Mouse (Mus musculus) embryonic facial prominence, embryonic 15.5 days (tissue): ENCODE measurements around the gene Anks1b. TPM values are rescaled to one million over a fixed set of nuclear protein-coding genes. Genes with fewer than 3 reads are reported as not detected.

Experiments used
- ATAC-seq: fragments of 200-750 bp; cut with Nextera tagmentation; 2 replicates; pipeline ENCODE4 v1.8.0; 2017; ENCODE audit warnings: low read depth, moderate TSS enrichment; ENCODE audit not compliant: insufficient number of reproducible peaks, low FRiP score, low TSS enrichment
- H3K27ac ChIP-seq: fragments of 300-500 bp; sonication (generic); replicated peaks from 2 replicates; pipeline ENCODE4 v1.5.1; 2015; ENCODE audit warnings: mild to moderate bottlenecking, inconsistent platforms
- H3K27me3 ChIP-seq: fragments of 300-500 bp; sonication (generic); 2 replicates; pipeline ENCODE4 v1.6.1; 2015; ENCODE audit warnings: inconsistent platforms
- H3K36me3 ChIP-seq: fragments of 300-500 bp; sonication (generic); 2 replicates; pipeline ENCODE4 v1.6.1; 2015; ENCODE audit warnings: mild to moderate bottlenecking, inconsistent platforms
- H3K4me1 ChIP-seq: fragments of 300-500 bp; sonication (generic); 2 replicates; pipeline ENCODE4 v1.6.1; 2015; ENCODE audit warnings: inconsistent platforms
- H3K4me2 ChIP-seq: fragments of 300-500 bp; sonication (generic); replicated peaks from 2 replicates; pipeline ENCODE4 v1.6.1; 2015; ENCODE audit warnings: mild to moderate bottlenecking, inconsistent platforms
- H3K4me3 ChIP-seq: fragments of 300-500 bp; sonication (generic); replicated peaks from 2 replicates; pipeline ENCODE4 v1.5.1; 2015; ENCODE audit warnings: mild to moderate bottlenecking, inconsistent platforms
- H3K9ac ChIP-seq: fragments of 300-500 bp; sonication (generic); 2 replicates; pipeline ENCODE4 v1.6.1; 2015; ENCODE audit warnings: inconsistent platforms
- H3K9me3 ChIP-seq: fragments of 300-500 bp; sonication (generic); replicated peaks from 2 replicates; pipeline ENCODE4 v1.6.1; 2016; ENCODE audit warnings: inconsistent platforms
- WGBS: fragments of 180-500 bp; shearing (Covaris S2); methylation state at CpG from one replicate; pipeline ENCODE4 v1.1.7; 2015; 5-methylcytosine and 5-hydroxymethylcytosine counted together
- polyA plus RNA-seq: library from polyadenylated mRNA; unstranded; fragments of >200 nt; fragmentation: Nextera tagmentation; extraction: Ambion mirVana; gene quantifications from 2 replicates; pipeline ENCODE4 v1.2.1, GENCODE M21; 2015

Anks1b gene
- polyA plus RNA-seq, 1 experiment from 2014 or later, result 2.0 TPM

DNA sequence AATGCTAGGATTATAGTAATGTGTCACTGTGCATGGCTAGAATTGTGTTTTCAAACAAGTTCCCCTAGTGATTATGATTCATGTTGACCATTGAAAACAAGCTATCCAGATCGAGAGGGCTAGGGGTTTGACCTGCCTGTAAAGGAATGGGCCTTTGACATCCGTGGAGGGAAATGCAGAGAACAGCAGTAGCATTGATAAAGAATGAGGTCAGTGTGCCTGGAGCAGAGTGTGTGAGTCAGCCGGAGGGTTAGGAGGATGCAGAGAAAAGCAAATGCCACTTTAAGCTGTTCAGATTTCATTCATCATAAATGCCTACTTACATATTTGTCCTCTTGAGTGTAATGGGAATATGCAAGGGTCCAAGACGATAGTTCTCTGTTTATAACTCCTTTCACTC lies 195.3 kb downstream of the Anks1b start:
- 43% methylated on average over 4 of the region's 4 CpGs for WGBS
- ATAC-seq, result no peak
- H3K27ac ChIP-seq, result no peak overlapping the region

DNA sequence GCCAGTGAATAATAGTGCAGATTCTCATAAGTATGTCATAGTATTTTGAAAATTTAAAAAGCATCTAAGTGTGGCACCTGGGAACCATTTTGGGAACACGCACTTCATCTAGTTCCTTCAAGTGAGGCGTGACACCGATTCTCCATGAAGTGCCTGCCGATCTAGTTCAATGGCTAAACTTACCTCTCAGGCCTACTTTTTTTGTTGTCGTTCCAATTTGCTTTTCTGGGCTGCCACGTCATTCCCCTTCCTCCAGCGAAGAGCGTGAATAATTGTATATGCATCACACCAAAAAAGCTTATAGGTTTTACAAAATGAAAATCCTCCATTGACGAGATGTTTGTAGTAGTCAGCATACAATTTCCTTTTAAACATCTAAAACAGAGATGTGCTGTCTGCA lies 204.6 kb downstream of the Anks1b start:
- no peak overlapping the region for H3K9ac ChIP-seq
- H3K4me2 ChIP-seq, result no peak overlapping the region
- no peaks in the 10 kb centered on the region for H3K27me3 ChIP-seq
- H3K27ac ChIP-seq, result no peak overlapping the region
- H3K4me1 ChIP-seq, result no peaks in the 10 kb centered on the region
- no peak for ATAC-seq
- no peak overlapping the region for H3K4me3 ChIP-seq
- H3K36me3 ChIP-seq, result no peaks in the 10 kb centered on the region
- 79% methylated on average over 9 of the region's 9 CpGs for WGBS
- H3K9me3 ChIP-seq, result no peaks in the 10 kb centered on the region

More for the DNA sequence above, 195.3 kb downstream of the Anks1b start:
- Histone ChIP-seq H3K4me1 (no peaks in the 10 kb centered on the region), H3K36me3 (no peaks in the 10 kb centered on the region), H3K4me3 (no peak overlapping the region), H3K9ac (no peak overlapping the region), H3K9me3 (no peaks in the 10 kb centered on the region), H3K4me2 (no peak overlapping the region), H3K27me3 (no peaks in the 10 kb centered on the region)

- Histone ChIP-seq H3K36me3 (no peaks in the 10 kb centered on the region), H3K27me3 (no peaks in the 10 kb centered on the region), H3K9ac (no peak overlapping the region), H3K4me2 (no peak overlapping the region), H3K4me1 (no peaks in the 10 kb centered on the region), H3K27ac (no peak overlapping the region), H3K9me3 (no peaks in the 10 kb centered on the region), H3K4me3 (no peak overlapping the region)
- 47% methylated on average over 3 of the region's 3 CpGs for WGBS
- ATAC-seq, result no peak
Observed at GRCm38 (mm10) chr10:90081151-90081550, 207.8 kb downstream of the Anks1b start.

- no peaks in the 10 kb centered on the region for H3K36me3 ChIP-seq
- H3K4me1 ChIP-seq, result no peaks in the 10 kb centered on the region
- H3K4me2 ChIP-seq, result no peak overlapping the region
- H3K27ac ChIP-seq, result no peak overlapping the region
- H3K4me3 ChIP-seq, result no peak overlapping the region
- H3K9ac ChIP-seq, result no peak overlapping the region
- no peak for ATAC-seq
- H3K9me3 ChIP-seq, result no peaks in the 10 kb centered on the region
- 12% methylated on average over 7 of the region's 7 CpGs for WGBS
- H3K27me3 ChIP-seq, result no peaks in the 10 kb centered on the region
Observed at GRCm38 (mm10) chr10:90081630-90082029, 208.3 kb downstream of the Anks1b start.

- H3K9ac ChIP-seq, result no peak overlapping the region
- no peak for ATAC-seq
- no peak overlapping the region for H3K4me2 ChIP-seq
- H3K36me3 ChIP-seq, result no peaks in the 10 kb centered on the region
- no peak overlapping the region for H3K27ac ChIP-seq
- no peaks in the 10 kb centered on the region for H3K4me1 ChIP-seq
- H3K4me3 ChIP-seq, result no peak overlapping the region
- 78% methylated on average over 6 of the region's 6 CpGs for WGBS
- no peaks in the 10 kb centered on the region for H3K27me3 ChIP-seq
- H3K9me3 ChIP-seq, result no peaks in the 10 kb centered on the region
Observed at GRCm38 (mm10) chr10:90093877-90094276, 220.6 kb downstream of the Anks1b start.

- H3K9me3 ChIP-seq, result no peaks in the 10 kb centered on the region
- H3K36me3 ChIP-seq, result no peaks in the 10 kb centered on the region
- H3K9ac ChIP-seq, result no peak overlapping the region
- ATAC-seq, result no peak
- no peak overlapping the region for H3K4me3 ChIP-seq
- H3K4me2 ChIP-seq, result no peak overlapping the region
- no peaks in the 10 kb centered on the region for H3K4me1 ChIP-seq
- WGBS, result 53% methylated on average over 5 of the region's 5 CpGs
- H3K27ac ChIP-seq, result no peak overlapping the region
- no peaks in the 10 kb centered on the region for H3K27me3 ChIP-seq
Observed at GRCm38 (mm10) chr10:90112662-90113061, 239.4 kb downstream of the Anks1b start.

DNA sequence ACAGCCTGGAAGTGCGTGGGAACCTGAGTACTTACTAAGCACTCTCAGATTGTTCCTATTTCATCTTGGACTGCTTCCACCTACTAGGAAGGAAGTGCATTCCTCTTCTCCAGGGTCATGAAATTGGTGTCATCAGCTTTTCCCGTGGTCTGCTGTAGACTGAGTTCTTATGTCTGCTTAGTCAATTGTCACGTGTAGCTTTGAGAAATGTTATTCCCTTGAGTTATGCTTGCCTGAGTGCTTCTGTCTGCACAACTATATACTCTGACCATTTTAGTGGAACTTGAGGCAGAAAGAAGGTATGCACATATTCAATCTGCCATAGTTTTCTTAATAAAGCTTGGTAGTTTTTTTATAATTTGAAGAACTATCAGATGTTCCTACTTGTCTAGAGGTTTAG lies 243.6 kb downstream of the Anks1b start:
- H3K4me1 ChIP-seq, result no peaks in the 10 kb centered on the region
- H3K27me3 ChIP-seq, result no peaks in the 10 kb centered on the region
- ATAC-seq, result no peak
- no peaks in the 10 kb centered on the region for H3K36me3 ChIP-seq
- no peak overlapping the region for H3K27ac ChIP-seq
- no peak overlapping the region for H3K4me2 ChIP-seq
- no peak overlapping the region for H3K4me3 ChIP-seq
- H3K9ac ChIP-seq, result no peak overlapping the region
- H3K9me3 ChIP-seq, result no peaks in the 10 kb centered on the region
- 68% methylated on average over 3 of the region's 3 CpGs for WGBS

DNA sequence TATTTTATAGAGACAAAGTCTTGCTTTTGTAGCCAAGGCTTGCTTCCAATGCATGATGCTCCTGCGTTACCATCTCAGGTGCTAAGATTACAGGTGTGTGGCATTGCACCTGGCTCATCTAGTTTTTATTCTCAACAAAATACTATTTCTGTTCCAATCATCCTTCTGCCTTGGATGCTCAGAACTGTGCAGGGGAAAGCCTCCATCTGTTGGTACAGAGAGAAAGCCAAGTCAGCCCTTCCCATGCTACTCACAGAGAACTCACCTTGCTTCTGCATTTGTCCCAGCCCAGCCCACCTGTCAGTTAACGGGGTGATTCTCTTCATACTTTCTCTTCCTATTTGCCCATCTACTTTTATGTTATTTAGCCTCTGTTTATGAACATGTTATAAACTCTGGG lies 244.5 kb downstream of the Anks1b start:
- Histone ChIP-seq H3K27ac (no peak overlapping the region), H3K4me1 (no peaks in the 10 kb centered on the region), H3K4me3 (no peak overlapping the region), H3K9me3 (no peaks in the 10 kb centered on the region), H3K27me3 (no peaks in the 10 kb centered on the region), H3K9ac (no peak overlapping the region), H3K4me2 (no peak overlapping the region), H3K36me3 (no peaks in the 10 kb centered on the region)
- 81% methylated on average over 2 of the region's 2 CpGs for WGBS
- no peak for ATAC-seq

DNA sequence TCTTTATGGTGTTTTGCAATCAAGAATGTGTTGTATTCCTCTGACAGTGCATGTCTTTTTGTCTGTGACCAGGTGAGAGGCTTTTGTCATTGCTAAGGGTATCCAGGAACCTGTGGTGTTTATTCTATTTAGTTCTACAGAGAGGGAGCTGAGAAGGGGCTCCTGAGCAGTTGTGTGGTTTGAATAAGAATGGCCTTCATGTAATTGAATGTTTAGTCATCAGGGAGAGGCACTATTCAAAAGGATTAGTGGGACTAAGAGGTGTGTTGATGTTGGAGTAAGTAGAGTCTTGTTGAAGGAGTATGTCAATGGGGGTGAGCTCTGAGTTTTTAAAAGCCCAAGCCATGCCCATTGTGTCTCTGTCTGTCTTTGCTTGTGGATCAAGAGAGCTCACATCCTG lies 264.2 kb downstream of the Anks1b start:
- no peaks in the 10 kb centered on the region for H3K4me1 ChIP-seq
- no peak for ATAC-seq
- no peak overlapping the region for H3K27ac ChIP-seq
- no peaks in the 10 kb centered on the region for H3K9me3 ChIP-seq
- H3K9ac ChIP-seq, result no peak overlapping the region
- no peaks in the 10 kb centered on the region for H3K27me3 ChIP-seq
- no peaks in the 10 kb centered on the region for H3K36me3 ChIP-seq
- H3K4me3 ChIP-seq, result no peak overlapping the region
- H3K4me2 ChIP-seq, result no peak overlapping the region

GRCm38 (mm10) chr10:90140947-90141346 lies 267.6 kb downstream of the Anks1b start:
- Histone ChIP-seq H3K4me2 (no peak overlapping the region), H3K36me3 (no peaks in the 10 kb centered on the region), H3K9me3 (no peaks in the 10 kb centered on the region), H3K27me3 (no peaks in the 10 kb centered on the region), H3K9ac (no peak overlapping the region), H3K4me1 (no peaks in the 10 kb centered on the region), H3K4me3 (no peak overlapping the region), H3K27ac (no peak overlapping the region)
- no peak for ATAC-seq

- Histone ChIP-seq H3K27ac (no peak overlapping the region), H3K4me2 (no peak overlapping the region), H3K27me3 (no peaks in the 10 kb centered on the region), H3K4me3 (no peak overlapping the region), H3K4me1 (no peaks in the 10 kb centered on the region), H3K9me3 (no peaks in the 10 kb centered on the region), H3K9ac (no peak overlapping the region), H3K36me3 (no peaks in the 10 kb centered on the region)
- WGBS, result 95% methylated on average over 1 of the region's 1 CpGs
- no peak for ATAC-seq
Observed at GRCm38 (mm10) chr10:90144444-90144843, 271.1 kb downstream of the Anks1b start.

DNA sequence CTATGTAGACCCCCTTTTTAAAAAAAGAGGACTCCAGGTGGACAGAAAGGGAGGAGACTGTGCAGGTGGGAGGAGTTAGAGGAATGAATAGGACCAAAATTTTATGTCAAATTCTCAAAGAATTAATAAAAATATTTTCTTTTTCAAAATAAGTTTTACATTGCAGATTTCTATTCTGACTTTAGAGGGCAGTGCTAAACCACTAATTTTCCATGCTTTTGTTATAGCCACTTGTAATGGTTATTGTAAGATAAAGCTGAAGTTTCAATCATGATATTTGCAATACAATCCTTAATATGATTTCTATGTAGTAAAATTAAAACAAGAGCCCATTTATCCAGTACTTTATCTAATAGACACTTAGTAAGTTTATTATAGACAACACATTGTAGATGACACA lies 278.2 kb downstream of the Anks1b start:
- Histone ChIP-seq H3K27me3 (no peaks in the 10 kb centered on the region), H3K4me2 (no peak overlapping the region), H3K9me3 (no peaks in the 10 kb centered on the region), H3K27ac (no peak overlapping the region), H3K4me3 (no peak overlapping the region), H3K4me1 (no peaks in the 10 kb centered on the region), H3K36me3 (no peaks in the 10 kb centered on the region), H3K9ac (no peak overlapping the region)
- ATAC-seq, result no peak
